Mouse (Mus musculus) limb, embryonic 11.5 days (tissue): ENCODE measurements around the gene Gpr158. TPM values are rescaled to one million over a fixed set of nuclear protein-coding genes. Genes with fewer than 3 reads are reported as not detected.

Experiments used
- ATAC-seq: fragments of 200-750 bp; cut with Nextera tagmentation; 2 replicates; pipeline ENCODE4 v1.8.0; 2017; ENCODE audit warnings: low read depth; ENCODE audit not compliant: insufficient number of reproducible peaks, low FRiP score, low TSS enrichment
- DNase-seq: peaks from one replicate; pipeline ENCODE4 v3.0.0-alpha.2; 2015; ENCODE audit warnings: low spot score
- H3K27ac ChIP-seq: fragments of 300-500 bp; sonication (generic); replicated peaks from 2 replicates; pipeline ENCODE4 v1.5.1; 2014; ENCODE audit warnings: low read depth, mild to moderate bottlenecking, low read length
- H3K27me3 ChIP-seq: fragments of 300-500 bp; sonication (generic); 2 replicates; pipeline ENCODE4 v1.6.1; 2014; ENCODE audit warnings: mild to moderate bottlenecking, low read length, mixed read lengths; ENCODE audit not compliant: control insufficient read depth, insufficient read depth
- H3K36me3 ChIP-seq: fragments of 300-500 bp; sonication (generic); 2 replicates; pipeline ENCODE4 v1.6.1; 2014; ENCODE audit warnings: mild to moderate bottlenecking, low read length, moderate library complexity, mixed read lengths; ENCODE audit not compliant: control insufficient read depth, insufficient read depth
- H3K4me1 ChIP-seq: fragments of 300-500 bp; sonication (generic); 2 replicates; pipeline ENCODE4 v1.6.1; 2014; ENCODE audit warnings: low read length, mixed read lengths; ENCODE audit not compliant: control insufficient read depth, insufficient read depth
- H3K4me2 ChIP-seq: fragments of 300-500 bp; sonication (generic); 2 replicates; pipeline ENCODE4 v1.6.1; 2014; ENCODE audit warnings: low read depth, mild to moderate bottlenecking, moderate library complexity; ENCODE audit not compliant: severe bottlenecking
- H3K4me3 ChIP-seq: fragments of 300-500 bp; sonication (generic); 2 replicates; pipeline ENCODE4 v1.5.1; 2014; ENCODE audit warnings: low read depth, low read length
- H3K9ac ChIP-seq: fragments of 300-500 bp; sonication (generic); 2 replicates; pipeline ENCODE4 v1.6.1; 2014; ENCODE audit warnings: mild to moderate bottlenecking, low read length
- H3K9me3 ChIP-seq: fragments of 300-500 bp; sonication (generic); 2 replicates; pipeline ENCODE4 v1.6.1; 2016; ENCODE audit warnings: low read length; ENCODE audit not compliant: control insufficient read depth
- WGBS: fragments of 180-500 bp; shearing (Covaris S2); extraction: QIAGEN DNeasy Blood & Tissue Kit; methylation state at CpG from one replicate; pipeline ENCODE4 v1.1.7; 2014; 5-methylcytosine and 5-hydroxymethylcytosine counted together
- polyA plus RNA-seq: library from polyadenylated mRNA; unstranded; fragments of >200 nt; fragmentation: Nextera tagmentation; extraction: Ambion mirVana; gene quantifications from 2 replicates; pipeline ENCODE4 v1.2.1, GENCODE M21; 2014

The Gpr158 gene
- polyA plus RNA-seq, 1 experiment from 2014 or later = not detected

DNA sequence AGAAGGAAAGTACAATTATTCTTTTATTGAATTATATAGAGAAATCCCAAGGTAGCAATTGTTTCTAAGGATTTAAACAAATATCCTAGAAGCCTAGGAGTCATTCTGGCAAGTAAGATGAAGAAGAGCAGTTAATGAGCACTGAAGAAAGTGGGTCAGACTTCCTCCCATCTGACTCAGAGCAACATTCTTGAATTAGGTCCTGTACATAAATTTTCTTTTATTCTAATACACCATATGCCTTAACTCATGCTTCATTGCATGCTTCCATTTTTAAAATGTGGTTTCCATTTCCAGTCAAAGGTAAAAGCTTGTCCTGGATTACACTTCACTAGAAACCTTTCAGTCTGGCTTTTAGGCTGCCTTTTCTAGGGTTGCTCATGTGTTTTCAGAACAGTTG, 432.7 kb downstream of the Gpr158 start:
- Histone ChIP-seq H3K4me3 (no peak overlapping the region), H3K36me3 (no peaks in the 10 kb centered on the region), H3K4me2 (no peak overlapping the region), H3K4me1 (no peaks in the 10 kb centered on the region), H3K9ac (no peak overlapping the region), H3K9me3 (no peaks in the 10 kb centered on the region), H3K27ac (no peak overlapping the region), H3K27me3 (no peaks in the 10 kb centered on the region)
- ATAC-seq (no peak), DNase-seq (no peak)

DNA sequence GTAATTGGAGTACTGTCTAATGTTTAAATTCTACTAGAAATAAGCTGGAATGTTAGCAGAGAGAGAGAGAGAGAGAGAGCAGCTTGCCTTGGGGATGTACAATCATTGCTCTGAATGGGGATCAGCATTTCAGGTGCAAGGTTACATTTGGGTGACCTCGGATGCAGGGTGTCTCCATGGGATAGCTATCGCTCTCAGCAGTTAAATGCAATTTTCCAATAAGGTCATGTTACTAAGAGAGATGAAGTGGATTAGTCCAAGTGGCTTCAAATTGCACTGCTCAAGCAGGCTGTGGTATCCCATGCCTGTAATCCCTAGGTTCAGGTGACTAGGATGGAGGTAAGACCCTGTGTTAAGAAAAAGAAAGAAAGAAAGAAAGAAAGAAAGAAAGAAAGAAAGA, 441.2 kb downstream of the Gpr158 start:
- ATAC-seq (no peak), DNase-seq (no peak)
- Histone ChIP-seq H3K27me3 (no peaks in the 10 kb centered on the region), H3K9ac (no peak overlapping the region), H3K27ac (no peak overlapping the region), H3K4me1 (no peaks in the 10 kb centered on the region), H3K36me3 (no peaks in the 10 kb centered on the region), H3K4me3 (no peak overlapping the region), H3K9me3 (no peaks in the 10 kb centered on the region), H3K4me2 (no peak overlapping the region)
- 84% methylated on average over 2 of the region's 2 CpGs for WGBS

DNA sequence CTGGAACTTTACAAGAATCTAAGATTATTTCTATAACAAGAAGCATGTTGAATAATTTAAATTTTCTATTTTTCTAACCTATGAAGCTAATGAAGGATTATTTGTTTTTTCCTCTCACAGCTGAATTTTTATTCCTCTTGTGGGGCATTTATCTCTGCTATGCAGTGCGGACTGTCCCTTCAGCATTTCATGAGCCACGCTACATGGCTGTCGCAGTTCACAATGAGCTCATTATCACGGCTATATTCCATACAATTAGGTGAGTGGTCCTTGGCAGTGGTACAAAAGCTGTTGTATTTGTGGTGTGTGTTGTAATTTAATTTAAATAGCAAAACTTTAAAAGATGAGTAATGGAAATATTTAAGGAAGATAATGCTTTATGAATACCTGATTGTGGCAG, 443.1 kb downstream of the Gpr158 start:
- no peak for ATAC-seq
- 92% methylated on average over 4 of the region's 4 CpGs for WGBS

DNA sequence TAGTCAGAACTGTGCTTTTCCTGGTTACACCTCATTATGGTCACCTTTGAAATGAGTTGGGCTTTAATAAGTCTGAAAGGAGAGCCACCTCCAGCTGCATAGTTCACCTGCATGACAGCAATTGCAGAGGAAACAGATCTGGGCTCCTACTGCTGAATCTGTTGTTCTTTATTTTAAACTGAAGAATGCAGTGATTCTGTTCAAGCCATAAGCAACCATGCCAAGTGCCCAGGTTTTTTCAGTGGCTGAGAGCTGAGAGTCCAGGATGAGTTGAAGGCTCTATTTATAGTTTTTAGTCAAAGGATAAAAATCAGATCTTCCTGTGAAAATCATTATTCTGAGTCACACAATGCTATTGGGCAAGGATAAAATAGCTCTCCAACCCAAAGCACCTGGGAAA, 496.7 kb downstream of the Gpr158 start:
- no peaks in the 10 kb centered on the region for H3K36me3 ChIP-seq
- no peak overlapping the region for H3K4me3 ChIP-seq
- H3K4me2 ChIP-seq = no peak overlapping the region
- no peaks in the 10 kb centered on the region for H3K27me3 ChIP-seq
- ATAC-seq (no peak), DNase-seq (no peak)
- no peak overlapping the region for H3K9ac ChIP-seq
- no peaks in the 10 kb centered on the region for H3K9me3 ChIP-seq
- H3K27ac ChIP-seq = no peak overlapping the region
- no peaks in the 10 kb centered on the region for H3K4me1 ChIP-seq

More for the DNA sequence above, 443.1 kb downstream of the Gpr158 start:
- Histone ChIP-seq H3K27ac (no peak overlapping the region), H3K4me1 (no peaks in the 10 kb centered on the region), H3K4me2 (no peak overlapping the region), H3K9me3 (no peaks in the 10 kb centered on the region), H3K4me3 (no peak overlapping the region), H3K36me3 (no peaks in the 10 kb centered on the region), H3K27me3 (no peaks in the 10 kb centered on the region), H3K9ac (no peak overlapping the region)
- DNase-seq = no peak

Other genes starting within 250 kb of the Gpr158 start
- gene Enkur, start 162.2 kb upstream of the Gpr158 start, polyA plus RNA-seq = not detected in 2 replicates
- 6.7 and 7.8 TPM in 2 replicates for gene Thnsl1, start 161.8 kb upstream of the Gpr158 start, polyA plus RNA-seq